Mouse (Mus musculus): ENCODE measurements around the gene Adsl. TPM values are rescaled to one million over a fixed set of nuclear protein-coding genes. Genes with fewer than 3 reads are reported as not detected.
A peak's percentile ranks its signal among the peaks of the same experiment; 100 is the strongest.

Adsl gene
- polyA plus RNA-seq, 1 experiment = 24.3 TPM

- no peak overlapping the region for H3K27ac ChIP-seq (ENCODE audit: insufficient read depth, low read depth, low read length)
- peaks cover 3% of the 10 kb centered on the region; the same call in 1 of the 2 replicates for H3K4me1 ChIP-seq (ENCODE audit: control insufficient read depth, insufficient read depth, insufficient read length, low read length)
- H3K27me3 ChIP-seq (ENCODE audit: control insufficient read depth, insufficient read depth, low read length) = no peaks in the 10 kb centered on the region
- TF ChIP-seq POLR2A (IDR thresholded peaks at IDR 0.05; ENCODE audit: low read depth, low read length) (no peak), CTCF (IDR thresholded peaks at IDR 0.05; ENCODE audit: extremely low read depth, insufficient read length, insufficient replicate concordance, low read depth, low read length) (no peak)
- H3K36me3 ChIP-seq (ENCODE audit: control insufficient read depth, insufficient read depth, low read length) = peaks cover 3% of the 10 kb centered on the region; the same call in 1 of the 2 replicates
- WGBS = 84% methylated on average over 5 of the region's 5 CpGs
- H3K4me3 ChIP-seq (ENCODE audit: low read depth, low read length) = no peak overlapping the region
Observed at GRCm38 (mm10) chr15:80939401-80939800, 8.9 kb upstream of the Adsl start.

DNA sequence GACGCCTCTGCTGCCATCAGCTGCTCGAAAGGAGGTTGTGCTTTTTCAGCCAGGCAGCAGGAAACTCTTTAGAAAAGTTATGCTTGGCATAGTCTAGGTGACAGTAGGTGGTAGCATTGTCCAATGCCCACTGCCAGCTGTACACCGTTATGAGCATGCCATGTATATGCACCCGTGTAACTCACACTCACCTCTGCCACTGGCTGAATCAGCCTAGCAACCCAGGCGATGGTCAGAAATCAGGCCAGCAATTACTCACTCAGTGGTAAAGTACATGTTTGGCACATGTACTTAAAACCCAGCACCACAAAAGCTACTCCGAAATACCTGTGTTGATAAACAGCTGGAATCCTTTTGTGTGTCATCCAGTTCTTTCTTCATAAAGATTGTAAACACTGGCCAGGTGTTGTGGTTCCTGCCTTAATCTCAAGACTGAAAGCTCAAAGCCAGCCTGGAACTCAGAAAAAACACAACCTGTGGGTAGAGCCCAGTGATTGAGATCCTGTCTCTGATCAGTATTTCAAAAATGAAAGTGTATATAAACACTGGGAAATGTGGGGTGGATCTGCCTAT lies 6.7 kb upstream of the Adsl start:
- no peak overlapping the region for H3K27ac ChIP-seq (ENCODE audit: insufficient read depth, low read depth, low read length)
- TF ChIP-seq CTCF (IDR thresholded peaks at IDR 0.05; ENCODE audit: extremely low read depth, insufficient read length, insufficient replicate concordance, low read depth, low read length) (no peak), POLR2A (IDR thresholded peaks at IDR 0.05; ENCODE audit: low read depth, low read length) (no peak)
- no peaks in the 10 kb centered on the region for H3K27me3 ChIP-seq (ENCODE audit: control insufficient read depth, insufficient read depth, low read length)
- peaks cover 1% of the 10 kb centered on the region; the same call in 1 of the 2 replicates for H3K36me3 ChIP-seq (ENCODE audit: control insufficient read depth, insufficient read depth, low read length)
- WGBS = 84% methylated on average over 6 of the region's 6 CpGs
- peaks cover 8% of the 10 kb centered on the region; the same call in 1 of the 2 replicates for H3K4me1 ChIP-seq (ENCODE audit: control insufficient read depth, insufficient read depth, insufficient read length, low read length)
- no peak overlapping the region for H3K4me3 ChIP-seq (ENCODE audit: low read depth, low read length)

DNA sequence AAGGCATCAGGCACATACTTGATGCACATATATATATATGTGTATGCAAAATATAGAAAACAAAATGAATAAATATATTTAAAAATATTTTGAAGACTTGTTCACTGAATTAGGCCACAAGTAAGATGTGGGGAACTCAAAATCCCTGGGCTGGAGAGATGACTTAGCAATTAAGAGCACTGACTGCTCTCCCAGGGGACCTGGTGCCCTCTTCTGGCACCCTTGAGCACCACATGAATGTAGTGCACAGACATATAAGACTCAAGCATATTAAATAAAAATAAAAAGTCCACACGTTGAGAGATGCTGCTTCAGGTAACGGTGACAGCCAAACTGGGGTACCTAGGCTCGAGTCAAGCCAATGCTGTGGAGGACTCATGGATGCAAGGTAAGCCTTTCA lies 2.4 kb upstream of the Adsl start:
- H3K27me3 ChIP-seq (ENCODE audit: control insufficient read depth, insufficient read depth, low read length) = no peaks in the 10 kb centered on the region
- H3K4me1 ChIP-seq (ENCODE audit: control insufficient read depth, insufficient read depth, insufficient read length, low read length) = peaks cover 17% of the 10 kb centered on the region; the same call in 1 of the 2 replicates
- TF ChIP-seq POLR2A (IDR thresholded peaks at IDR 0.05; ENCODE audit: low read depth, low read length) = no peak
- TF ChIP-seq CTCF (IDR thresholded peaks at IDR 0.05; ENCODE audit: extremely low read depth, insufficient read length, insufficient replicate concordance, low read depth, low read length) = peak; percentile 53; the same call in 1 of the 2 replicates
- WGBS = 46% methylated on average over 3 of the region's 3 CpGs
- no peak overlapping the region for H3K4me3 ChIP-seq (ENCODE audit: low read depth, low read length)
- no peak overlapping the region for H3K27ac ChIP-seq (ENCODE audit: insufficient read depth, low read depth, low read length)
- no peaks in the 10 kb centered on the region for H3K36me3 ChIP-seq (ENCODE audit: control insufficient read depth, insufficient read depth, low read length)

DNA sequence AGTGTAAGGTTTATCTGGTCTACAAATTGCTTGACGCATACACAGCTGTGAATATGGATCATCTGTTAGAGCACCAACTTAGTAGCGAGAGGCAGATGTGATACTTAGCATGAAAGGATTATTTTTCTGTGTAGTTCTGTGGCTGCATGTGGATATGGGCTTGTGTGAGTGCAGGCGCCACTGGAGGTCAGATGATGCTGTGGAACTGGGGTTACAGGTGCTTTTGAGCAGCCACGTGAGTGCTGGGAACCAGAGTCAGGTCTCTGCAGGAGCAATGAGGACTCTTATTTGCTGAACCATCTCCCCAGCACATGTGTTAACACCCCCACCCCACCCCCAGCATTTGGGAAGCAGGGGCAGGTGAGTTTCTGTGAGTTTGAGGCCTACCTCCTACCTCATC lies 1.1 kb downstream of the Adsl start:
- peaks cover 19% of the 10 kb centered on the region for H3K36me3 ChIP-seq (ENCODE audit: control insufficient read depth, insufficient read depth, low read length)
- no peak overlapping the region for H3K27ac ChIP-seq (ENCODE audit: insufficient read depth, low read depth, low read length)
- no peaks in the 10 kb centered on the region for H3K27me3 ChIP-seq (ENCODE audit: control insufficient read depth, insufficient read depth, low read length)
- H3K4me3 ChIP-seq (ENCODE audit: low read depth, low read length) = 0 out of 2 replicates have a peak overlapping the region, but pooled peaks have one; percentile 7
- TF ChIP-seq POLR2A (IDR thresholded peaks at IDR 0.05; ENCODE audit: low read depth, low read length) = no peak
- no peak for TF ChIP-seq CTCF (IDR thresholded peaks at IDR 0.05; ENCODE audit: extremely low read depth, insufficient read length, insufficient replicate concordance, low read depth, low read length)
- H3K4me1 ChIP-seq (ENCODE audit: control insufficient read depth, insufficient read depth, insufficient read length, low read length) = peaks cover 15% of the 10 kb centered on the region; the same call in 1 of the 2 replicates
- 18% methylated on average over 4 of the region's 4 CpGs for WGBS

DNA sequence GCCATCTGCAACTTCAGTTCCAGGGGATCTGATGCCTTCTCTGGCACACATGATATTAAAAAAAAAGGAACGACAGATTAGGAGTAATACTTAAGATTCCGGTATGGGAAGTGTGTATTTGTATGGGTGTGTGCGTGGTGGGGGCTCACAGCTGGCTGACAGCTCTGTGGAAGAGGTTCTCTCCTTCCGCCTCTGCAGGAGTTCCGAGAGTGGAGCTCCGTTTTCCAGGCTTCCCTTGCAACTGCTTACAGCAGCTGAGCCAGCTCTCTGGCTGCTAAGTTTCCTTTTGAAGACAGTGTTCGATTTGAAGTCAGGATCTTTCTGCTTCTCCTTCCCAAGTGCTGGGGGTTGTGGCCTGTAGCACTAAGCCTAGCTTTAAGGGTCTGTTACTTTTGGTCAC lies 1.8 kb downstream of the Adsl start:
- 82% methylated on average over 7 of the region's 7 CpGs for WGBS
- H3K27ac ChIP-seq (ENCODE audit: insufficient read depth, low read depth, low read length) = no peak overlapping the region
- no peak for TF ChIP-seq CTCF (IDR thresholded peaks at IDR 0.05; ENCODE audit: extremely low read depth, insufficient read length, insufficient replicate concordance, low read depth, low read length)
- TF ChIP-seq POLR2A (IDR thresholded peaks at IDR 0.05; ENCODE audit: low read depth, low read length) = no peak
- no peaks in the 10 kb centered on the region for H3K27me3 ChIP-seq (ENCODE audit: control insufficient read depth, insufficient read depth, low read length)
- peaks cover 22% of the 10 kb centered on the region for H3K36me3 ChIP-seq (ENCODE audit: control insufficient read depth, insufficient read depth, low read length)
- no peak overlapping the region for H3K4me3 ChIP-seq (ENCODE audit: low read depth, low read length)
- H3K4me1 ChIP-seq (ENCODE audit: control insufficient read depth, insufficient read depth, insufficient read length, low read length) = peaks cover 15% of the 10 kb centered on the region; the same call in 1 of the 2 replicates

GRCm38 (mm10) chr15:80953971-80954370 lies 5.7 kb downstream of the Adsl start:
- Histone ChIP-seq H3K4me3 (ENCODE audit: low read depth, low read length) (no peak overlapping the region), H3K27me3 (ENCODE audit: control insufficient read depth, insufficient read depth, low read length) (no peaks in the 10 kb centered on the region), H3K27ac (ENCODE audit: insufficient read depth, low read depth, low read length) (no peak overlapping the region), H3K36me3 (ENCODE audit: control insufficient read depth, insufficient read depth, low read length) (peaks cover 44% of the 10 kb centered on the region), H3K4me1 (ENCODE audit: control insufficient read depth, insufficient read depth, insufficient read length, low read length) (peaks cover 10% of the 10 kb centered on the region; the same call in 1 of the 2 replicates)
- 74% methylated on average over 9 of the region's 9 CpGs for WGBS
- TF ChIP-seq CTCF (IDR thresholded peaks at IDR 0.05; ENCODE audit: extremely low read depth, insufficient read length, insufficient replicate concordance, low read depth, low read length) (no peak), POLR2A (IDR thresholded peaks at IDR 0.05; ENCODE audit: low read depth, low read length) (no peak)

DNA sequence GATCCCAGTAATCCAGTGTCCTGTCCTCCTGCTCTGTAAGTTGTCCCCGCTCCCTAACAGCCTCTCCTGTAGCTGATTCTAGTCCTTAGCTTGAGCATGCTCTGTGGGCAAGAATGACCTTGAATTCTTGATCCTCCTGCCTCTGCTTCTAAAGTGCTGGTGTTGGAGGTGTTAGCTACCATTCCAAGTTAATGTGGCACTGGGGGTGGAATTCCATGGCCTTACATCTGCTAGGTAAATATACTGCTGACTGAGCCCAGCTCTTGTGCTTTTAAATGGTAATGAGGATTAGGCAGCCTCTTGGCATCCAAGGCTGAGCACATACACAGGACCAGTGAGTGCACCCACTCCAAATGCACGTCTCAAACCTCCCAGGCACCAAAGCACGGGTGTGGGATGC lies 6.6 kb downstream of the Adsl start:
- peaks cover 50% of the 10 kb centered on the region for H3K36me3 ChIP-seq (ENCODE audit: control insufficient read depth, insufficient read depth, low read length)
- H3K27ac ChIP-seq (ENCODE audit: insufficient read depth, low read depth, low read length) = no peak overlapping the region
- TF ChIP-seq POLR2A (IDR thresholded peaks at IDR 0.05; ENCODE audit: low read depth, low read length) (no peak), CTCF (IDR thresholded peaks at IDR 0.05; ENCODE audit: extremely low read depth, insufficient read length, insufficient replicate concordance, low read depth, low read length) (no peak)
- H3K4me3 ChIP-seq (ENCODE audit: low read depth, low read length) = no peak overlapping the region
- H3K4me1 ChIP-seq (ENCODE audit: control insufficient read depth, insufficient read depth, insufficient read length, low read length) = peaks cover 3% of the 10 kb centered on the region; the same call in 1 of the 2 replicates
- 88% methylated on average over 3 of the region's 3 CpGs for WGBS
- H3K27me3 ChIP-seq (ENCODE audit: control insufficient read depth, insufficient read depth, low read length) = no peaks in the 10 kb centered on the region
